Mouse (Mus musculus) limb, embryonic 10.5 days (tissue): ENCODE data around the gene Nmur1. TPM values are rescaled to one million over a fixed set of nuclear protein-coding genes. Genes with fewer than 3 reads are reported as not detected.

ENCODE experiments used
- DNase-seq: peaks from one replicate; pipeline ENCODE4 v3.0.0-alpha.2; 2017; ENCODE audit warnings: low spot score
- H3K27ac ChIP-seq: fragments of 300-500 bp; sonication (generic); 2 replicates; pipeline ENCODE4 v1.5.1; 2016; ENCODE audit warnings: mild to moderate bottlenecking
- H3K27me3 ChIP-seq: fragments of 300-500 bp; sonication (generic); 2 replicates; pipeline ENCODE4 v1.6.1; 2016; ENCODE audit warnings: low read depth, mild to moderate bottlenecking; ENCODE audit not compliant: poor library complexity, severe bottlenecking
- H3K36me3 ChIP-seq: fragments of 300-500 bp; sonication (generic); 2 replicates; pipeline ENCODE4 v1.6.1; 2016; ENCODE audit warnings: mild to moderate bottlenecking, moderate library complexity
- H3K4me1 ChIP-seq: fragments of 300-500 bp; sonication (generic); 2 replicates; pipeline ENCODE4 v1.6.1; 2016
- H3K4me3 ChIP-seq: fragments of 300-500 bp; sonication (generic); 2 replicates; pipeline ENCODE4 v1.5.1; 2016; ENCODE audit warnings: mild to moderate bottlenecking, moderate library complexity
- H3K9me3 ChIP-seq: fragments of 300-500 bp; sonication (generic); replicated peaks from 2 replicates; pipeline ENCODE4 v1.6.1; 2016; ENCODE audit warnings: mild to moderate bottlenecking
- WGBS: fragments of 180-500 bp; shearing (Covaris S2); methylation state at CpG from one replicate; pipeline ENCODE4 v1.1.7; 2016; 5-methylcytosine and 5-hydroxymethylcytosine counted together
- polyA plus RNA-seq: library from polyadenylated mRNA; unstranded; fragments of >200 nt; fragmentation: Nextera tagmentation; extraction: Ambion mirVana; gene quantifications from 2 replicates; pipeline ENCODE4 v1.2.1, GENCODE M21; 2016

Nmur1 gene
- polyA plus RNA-seq, 1 experiment from 2014 or later: 0.15 TPM

DNA sequence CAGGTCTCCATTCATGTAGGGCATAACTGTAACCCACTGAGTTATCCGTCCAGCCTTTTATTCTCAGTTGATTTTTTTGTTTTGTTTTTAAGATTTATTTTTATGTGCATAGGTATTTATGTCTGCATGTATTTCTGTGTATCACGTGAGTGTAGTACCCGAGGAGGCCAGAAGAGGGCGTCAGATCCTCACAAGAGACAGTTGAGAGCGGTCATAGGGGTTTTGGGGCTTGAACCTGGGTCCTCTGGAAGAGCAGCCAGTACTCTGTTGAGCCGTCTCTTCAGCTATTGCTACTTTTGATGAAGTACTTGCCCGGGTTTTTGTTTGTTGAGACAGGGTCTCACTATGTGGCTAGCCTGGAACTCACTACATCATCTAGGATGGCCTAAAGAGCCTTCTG, 30.1 kb downstream of the Nmur1 start:
- 75% methylated on average over 7 of the region's 7 CpGs for WGBS
- H3K4me1 ChIP-seq: peaks cover 20% of the 10 kb centered on the region

DNA sequence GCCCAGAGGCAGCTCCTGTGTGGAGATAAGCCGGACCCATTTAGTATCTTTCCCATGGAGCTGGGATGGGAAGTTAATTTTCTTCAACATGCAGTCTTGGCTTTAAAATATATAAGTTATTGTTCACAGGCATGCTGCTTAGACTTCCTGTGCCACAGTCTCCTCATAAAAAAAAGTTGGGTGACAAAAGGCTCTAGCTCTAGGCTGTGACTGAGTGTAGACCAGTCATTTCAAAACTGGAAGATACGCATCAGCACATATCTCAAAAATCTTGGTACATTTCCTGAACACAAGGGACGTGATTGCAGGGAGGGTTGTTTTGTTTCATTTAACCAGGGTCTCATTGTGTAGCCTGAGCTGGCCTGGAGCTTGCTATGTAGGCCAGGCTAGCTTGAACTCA, 31.8 kb downstream of the Nmur1 start:
- H3K36me3 ChIP-seq: no peaks in the 10 kb centered on the region
- WGBS: 89% methylated on average over 3 of the region's 3 CpGs

More for the DNA sequence above, 30.1 kb downstream of the Nmur1 start:
- no peak for DNase-seq
- H3K9me3 ChIP-seq: no peaks in the 10 kb centered on the region
- H3K27ac ChIP-seq: no peak overlapping the region
- no peaks in the 10 kb centered on the region for H3K36me3 ChIP-seq
- H3K27me3 ChIP-seq: no peaks in the 10 kb centered on the region
- no peak overlapping the region for H3K4me3 ChIP-seq

DNA sequence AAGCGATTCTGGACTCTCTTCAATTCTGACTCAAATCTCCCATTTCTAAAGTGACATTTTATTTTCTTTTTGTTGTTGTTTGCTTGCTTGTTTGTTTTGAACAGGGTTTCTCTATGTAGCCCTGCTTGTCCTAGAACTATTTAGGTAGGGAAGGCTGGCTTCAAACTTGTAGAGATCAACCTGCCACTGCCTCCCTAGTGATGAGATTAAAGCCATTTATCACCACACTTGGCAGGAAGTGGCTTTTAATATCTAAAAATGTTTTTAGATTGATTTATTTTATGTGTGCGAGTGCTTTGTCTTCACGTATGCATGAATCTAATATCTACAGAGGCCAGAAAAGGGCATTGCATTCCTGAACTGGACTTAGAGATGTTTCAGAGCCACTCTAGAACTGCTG, 32.8 kb downstream of the Nmur1 start:
- 88% methylated on average over 3 of the region's 3 CpGs for WGBS
- H3K9me3 ChIP-seq: no peaks in the 10 kb centered on the region
- H3K27me3 ChIP-seq: no peaks in the 10 kb centered on the region
- no peak overlapping the region for H3K4me3 ChIP-seq
- H3K36me3 ChIP-seq: no peaks in the 10 kb centered on the region
- no peak overlapping the region for H3K27ac ChIP-seq
- no peak for DNase-seq
- peaks cover 11% of the 10 kb centered on the region for H3K4me1 ChIP-seq

More for the DNA sequence above, 31.8 kb downstream of the Nmur1 start:
- DNase-seq: no peak
- no peaks in the 10 kb centered on the region for H3K9me3 ChIP-seq
- H3K4me3 ChIP-seq: no peak overlapping the region
- H3K4me1 ChIP-seq: peaks cover 20% of the 10 kb centered on the region
- no peaks in the 10 kb centered on the region for H3K27me3 ChIP-seq
- no peak overlapping the region for H3K27ac ChIP-seq

DNA sequence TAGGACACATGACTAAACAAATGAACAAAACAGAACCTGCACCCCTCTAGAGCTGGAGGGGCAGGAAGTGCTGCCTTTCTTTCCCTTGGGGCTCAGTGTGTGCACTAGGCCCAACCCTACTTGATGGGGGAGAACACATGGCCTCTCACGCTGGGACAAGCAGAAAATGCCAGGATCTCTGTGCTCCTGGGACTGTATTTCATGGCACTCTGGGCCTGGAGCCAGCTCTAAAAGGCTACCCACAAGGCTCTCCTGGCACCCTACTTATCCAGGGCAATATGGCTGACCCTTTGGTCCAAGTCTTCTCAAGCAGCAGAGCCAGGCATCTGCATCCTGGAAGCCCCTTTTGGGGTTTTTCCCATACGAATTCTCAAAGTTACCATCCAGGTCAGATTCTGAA, 34.6 kb downstream of the Nmur1 start:
- no peaks in the 10 kb centered on the region for H3K4me1 ChIP-seq
- H3K27me3 ChIP-seq: no peaks in the 10 kb centered on the region
- no peaks in the 10 kb centered on the region for H3K9me3 ChIP-seq
- no peak for DNase-seq
- no peak overlapping the region for H3K27ac ChIP-seq
- H3K36me3 ChIP-seq: no peaks in the 10 kb centered on the region
- no peak overlapping the region for H3K4me3 ChIP-seq
- WGBS: 79% methylated on average over 2 of the region's 2 CpGs

DNA sequence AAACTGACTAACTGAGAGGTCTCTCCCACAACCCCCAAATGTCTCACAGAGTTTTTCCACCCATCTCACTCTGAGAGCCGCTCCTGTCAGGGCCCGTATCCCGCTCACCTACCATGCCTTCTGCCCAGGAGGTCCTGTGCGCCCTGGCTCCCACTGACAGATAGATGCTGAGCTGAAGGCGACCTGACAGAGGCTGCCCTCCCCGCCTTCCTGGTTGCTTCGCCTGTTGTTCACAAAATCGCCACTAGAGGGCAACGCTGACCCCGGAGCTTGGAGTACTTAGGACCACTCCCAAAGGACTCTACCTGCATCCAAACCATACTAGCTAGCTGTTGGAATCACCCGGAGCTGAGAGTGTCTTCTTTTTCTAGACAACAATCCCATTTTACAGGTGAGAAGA, 36.8 kb downstream of the Nmur1 start:
- Histone ChIP-seq H3K27me3 (no peaks in the 10 kb centered on the region), H3K4me3 (no peak overlapping the region), H3K27ac (no peak overlapping the region), H3K4me1 (no peaks in the 10 kb centered on the region), H3K9me3 (no peaks in the 10 kb centered on the region), H3K36me3 (no peaks in the 10 kb centered on the region)
- peak; percentile 89 for DNase-seq
- WGBS: 4% methylated on average over 11 of the region's 11 CpGs

DNA sequence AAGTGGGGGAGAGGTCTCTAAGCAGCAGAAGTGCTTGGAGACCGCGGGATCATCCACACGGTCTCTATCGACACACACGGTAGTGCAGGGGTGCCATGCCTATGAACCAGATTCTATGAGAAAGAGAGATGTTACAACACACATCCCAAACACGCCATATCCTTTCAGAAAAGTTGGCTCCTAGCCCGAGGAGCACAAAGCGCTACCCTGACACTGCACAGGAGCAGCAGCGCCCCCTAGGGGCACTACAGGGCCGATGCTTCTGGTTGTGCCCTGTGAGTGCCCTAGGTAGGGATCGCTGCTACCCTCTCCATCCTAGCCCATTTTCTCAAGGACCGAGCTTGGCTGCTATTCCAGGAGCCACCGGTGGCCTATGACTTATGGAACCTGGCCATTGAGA, 45.0 kb downstream of the Nmur1 start:
- 29% methylated on average over 13 of the region's 13 CpGs for WGBS

DNA sequence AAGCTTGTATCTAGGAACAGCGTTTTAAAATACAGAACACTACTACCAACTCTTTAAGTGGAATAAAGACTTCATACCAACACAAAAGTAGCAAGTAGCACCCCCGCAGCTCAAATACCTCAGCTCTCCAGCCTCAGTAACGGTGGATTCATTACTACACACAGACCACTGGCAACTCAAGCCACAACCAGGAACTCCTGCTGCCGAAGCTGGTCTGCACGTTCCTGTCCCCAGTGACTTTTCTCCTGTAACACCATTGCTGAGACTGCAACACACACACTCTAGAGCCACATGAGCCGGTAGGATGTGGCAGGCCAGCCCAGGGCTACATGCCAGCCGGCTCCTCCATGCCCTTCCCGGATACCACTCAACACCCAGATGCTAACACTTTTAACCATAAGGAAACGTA, 46.9 kb downstream of the Nmur1 start:
- no peaks in the 10 kb centered on the region for H3K27me3 ChIP-seq
- peaks cover 25% of the 10 kb centered on the region for H3K4me1 ChIP-seq
- 69% methylated on average over 9 of the region's 9 CpGs for WGBS
- no peak for DNase-seq
- no peaks in the 10 kb centered on the region for H3K9me3 ChIP-seq
- no peaks in the 10 kb centered on the region for H3K36me3 ChIP-seq
- no peak overlapping the region for H3K27ac ChIP-seq
- H3K4me3 ChIP-seq: no peak overlapping the region

More for the DNA sequence above, 45.0 kb downstream of the Nmur1 start:
- H3K9me3 ChIP-seq: no peaks in the 10 kb centered on the region
- H3K36me3 ChIP-seq: no peaks in the 10 kb centered on the region
- peaks cover 25% of the 10 kb centered on the region for H3K4me1 ChIP-seq
- H3K27me3 ChIP-seq: no peaks in the 10 kb centered on the region
- peak; percentile 58 for DNase-seq
- H3K27ac ChIP-seq: no peak overlapping the region
- no peak overlapping the region for H3K4me3 ChIP-seq

DNA sequence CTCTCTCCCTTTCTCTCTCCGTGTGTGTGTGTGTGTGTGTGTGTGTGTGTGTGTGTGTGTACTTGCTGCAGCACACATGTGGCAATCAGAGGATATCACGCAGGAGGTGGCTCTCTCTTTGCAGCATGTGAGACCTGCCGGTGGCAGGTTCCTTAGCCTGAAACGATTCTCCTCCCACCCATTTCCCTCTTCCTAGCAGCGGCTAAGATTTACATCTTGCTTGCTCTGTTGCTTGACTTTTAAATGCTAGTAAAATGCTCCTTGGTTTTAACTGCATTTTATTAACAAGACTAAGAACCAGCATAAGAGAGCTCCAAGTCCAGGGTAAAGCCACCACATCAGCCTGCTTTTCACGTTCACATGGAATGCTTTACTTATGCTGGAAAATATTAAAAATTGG, 47.4 kb downstream of the Nmur1 start:
- Histone ChIP-seq H3K4me1 (peaks cover 25% of the 10 kb centered on the region), H3K9me3 (no peaks in the 10 kb centered on the region), H3K4me3 (no peak overlapping the region), H3K36me3 (no peaks in the 10 kb centered on the region), H3K27ac (no peak overlapping the region), H3K27me3 (no peaks in the 10 kb centered on the region)
- no peak for DNase-seq
- 50% methylated on average over 6 of the region's 6 CpGs for WGBS

DNA sequence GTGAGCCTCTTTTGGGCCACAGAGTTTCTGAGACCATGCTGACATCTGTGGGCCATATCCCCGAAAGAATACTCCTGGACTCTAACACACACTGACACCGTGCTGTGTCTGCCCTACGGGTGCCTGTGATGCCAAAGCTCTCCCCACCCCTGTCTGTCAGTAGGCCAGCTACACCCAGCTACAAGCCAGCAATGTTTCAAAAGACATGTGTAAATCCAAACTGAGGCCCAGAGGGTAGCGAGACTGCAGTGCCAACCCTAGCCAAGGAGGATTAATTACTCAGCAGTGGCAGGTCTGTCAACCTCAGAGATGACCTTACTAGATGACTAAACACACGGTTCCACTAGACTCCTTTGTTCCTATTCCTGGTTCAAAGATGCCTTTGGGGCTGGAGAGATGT, 49.7 kb downstream of the Nmur1 start:
- Histone ChIP-seq H3K36me3 (no peaks in the 10 kb centered on the region), H3K4me1 (peaks cover 25% of the 10 kb centered on the region), H3K27me3 (no peaks in the 10 kb centered on the region), H3K4me3 (no peak overlapping the region), H3K9me3 (no peaks in the 10 kb centered on the region), H3K27ac (no peak overlapping the region)
- no peak for DNase-seq
- WGBS: 85% methylated on average over 5 of the region's 5 CpGs

DNA sequence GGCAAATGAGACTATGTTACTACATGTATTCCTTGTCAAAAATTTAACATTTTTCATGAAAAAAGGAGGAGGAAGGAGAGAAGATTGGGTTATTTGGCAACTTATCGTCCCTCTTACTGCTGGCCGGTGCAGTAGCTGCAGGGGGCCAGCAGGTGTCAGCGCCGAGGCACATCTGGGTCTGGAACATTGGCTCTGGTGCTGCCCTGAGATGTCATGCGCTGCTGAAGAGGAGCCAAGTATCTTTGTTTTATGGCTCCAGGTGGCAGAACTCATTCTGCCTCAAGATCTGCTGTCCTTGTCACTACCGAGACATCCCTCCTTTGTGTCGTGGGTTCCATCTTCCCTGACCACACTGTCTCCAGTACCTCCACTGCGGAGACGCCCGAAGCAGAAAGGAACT, 54.0 kb downstream of the Nmur1 start:
- no peaks in the 10 kb centered on the region for H3K27me3 ChIP-seq
- H3K36me3 ChIP-seq: no peaks in the 10 kb centered on the region
- H3K4me1 ChIP-seq: no peaks in the 10 kb centered on the region
- no peak overlapping the region for H3K27ac ChIP-seq
- H3K9me3 ChIP-seq: no peaks in the 10 kb centered on the region
- DNase-seq: no peak
- no peak overlapping the region for H3K4me3 ChIP-seq
- 49% methylated on average over 10 of the region's 10 CpGs for WGBS

DNA sequence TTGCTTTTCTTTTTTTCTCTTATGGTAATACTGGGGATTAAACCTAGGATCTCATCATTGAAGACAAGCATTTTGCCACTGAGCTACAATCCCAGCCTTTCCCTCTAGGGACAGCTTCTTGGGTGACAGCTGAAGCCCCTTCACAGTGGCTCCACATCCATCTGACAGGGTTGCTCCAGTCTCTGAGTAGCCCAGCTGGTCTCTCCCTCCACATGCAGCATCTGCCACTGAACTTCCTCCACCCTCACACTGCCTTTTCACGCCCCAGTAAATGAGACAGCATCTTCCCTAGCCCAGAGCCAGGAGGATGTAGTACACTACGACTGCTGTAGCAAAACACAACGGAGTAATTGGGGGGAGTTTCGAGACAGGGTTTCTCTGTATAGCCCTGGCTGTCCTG, 57.9 kb downstream of the Nmur1 start:
- 76% methylated on average over 4 of the region's 4 CpGs for WGBS
- no peaks in the 10 kb centered on the region for H3K4me1 ChIP-seq
- no peak overlapping the region for H3K4me3 ChIP-seq
- H3K9me3 ChIP-seq: no peaks in the 10 kb centered on the region
- DNase-seq: no peak
- no peaks in the 10 kb centered on the region for H3K27me3 ChIP-seq
- H3K36me3 ChIP-seq: no peaks in the 10 kb centered on the region
- H3K27ac ChIP-seq: no peak overlapping the region

DNA sequence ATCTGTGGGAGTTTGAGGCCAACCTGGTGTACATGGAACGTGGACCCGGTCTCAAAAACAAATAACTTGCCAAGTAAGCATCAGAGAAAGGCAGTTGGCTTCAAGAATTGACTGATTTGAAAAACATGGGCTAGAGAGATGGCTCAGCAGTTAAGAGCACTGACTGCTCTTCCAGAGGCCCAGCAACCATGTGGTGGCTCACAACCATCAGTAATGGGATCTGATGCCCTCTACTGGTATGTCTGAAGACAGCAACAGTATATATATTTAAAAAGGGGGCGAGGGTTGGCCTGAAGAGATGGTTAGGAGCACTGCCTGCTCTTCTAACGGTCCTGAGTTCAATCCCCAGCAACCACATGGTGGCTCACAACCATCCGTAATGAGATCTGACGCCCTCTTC, 62.4 kb downstream of the Nmur1 start:
- no peaks in the 10 kb centered on the region for H3K36me3 ChIP-seq
- 13% methylated on average over 6 of the region's 6 CpGs for WGBS
- no peaks in the 10 kb centered on the region for H3K27me3 ChIP-seq
- DNase-seq: no peak
- H3K4me3 ChIP-seq: no peak overlapping the region
- no peak overlapping the region for H3K27ac ChIP-seq
- peaks cover 16% of the 10 kb centered on the region for H3K4me1 ChIP-seq
- H3K9me3 ChIP-seq: no peaks in the 10 kb centered on the region

DNA sequence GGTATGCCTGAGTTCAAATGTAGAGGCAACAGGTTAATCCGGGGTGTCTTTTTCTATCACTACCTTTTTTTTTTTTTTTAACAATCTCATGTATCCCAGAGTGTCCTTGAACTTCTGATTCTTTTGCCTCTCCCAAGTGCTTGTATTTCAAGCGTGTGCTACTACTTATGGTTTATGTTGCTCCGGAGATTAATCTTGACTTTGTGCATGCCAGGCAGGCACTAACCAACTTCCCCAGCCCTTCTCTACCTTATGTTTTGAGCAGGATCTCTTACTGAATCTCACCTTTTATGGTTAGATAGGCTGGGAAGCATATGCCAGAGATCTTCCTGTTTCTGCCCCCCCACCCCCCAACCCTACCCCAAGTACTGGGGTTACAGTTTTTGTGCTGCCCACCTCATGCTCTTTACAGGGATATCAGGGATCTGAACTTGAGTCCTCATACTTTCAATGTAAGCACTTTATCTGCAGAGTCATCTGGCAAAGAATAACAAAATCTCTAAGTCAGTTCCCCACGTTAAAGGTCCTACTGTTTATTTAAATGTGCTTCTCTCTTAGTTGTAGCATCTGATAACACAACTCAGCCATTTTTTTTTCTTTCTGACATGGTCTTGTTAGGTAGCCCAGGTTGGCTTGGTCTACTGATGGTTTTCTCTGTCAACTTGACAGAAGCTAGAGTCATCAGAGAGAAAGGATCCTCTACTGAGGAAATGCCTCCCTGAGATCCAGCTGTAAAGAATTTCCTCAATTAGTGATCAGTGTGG, 64.0 kb downstream of the Nmur1 start:
- no peak overlapping the region for H3K4me3 ChIP-seq
- DNase-seq: no peak
- peaks cover 11% of the 10 kb centered on the region for H3K36me3 ChIP-seq
- no peak overlapping the region for H3K27ac ChIP-seq
- H3K9me3 ChIP-seq: no peaks in the 10 kb centered on the region
- H3K27me3 ChIP-seq: no peaks in the 10 kb centered on the region
- H3K4me1 ChIP-seq: peaks cover 24% of the 10 kb centered on the region
- WGBS: 90% methylated on average over 4 of the region's 4 CpGs

DNA sequence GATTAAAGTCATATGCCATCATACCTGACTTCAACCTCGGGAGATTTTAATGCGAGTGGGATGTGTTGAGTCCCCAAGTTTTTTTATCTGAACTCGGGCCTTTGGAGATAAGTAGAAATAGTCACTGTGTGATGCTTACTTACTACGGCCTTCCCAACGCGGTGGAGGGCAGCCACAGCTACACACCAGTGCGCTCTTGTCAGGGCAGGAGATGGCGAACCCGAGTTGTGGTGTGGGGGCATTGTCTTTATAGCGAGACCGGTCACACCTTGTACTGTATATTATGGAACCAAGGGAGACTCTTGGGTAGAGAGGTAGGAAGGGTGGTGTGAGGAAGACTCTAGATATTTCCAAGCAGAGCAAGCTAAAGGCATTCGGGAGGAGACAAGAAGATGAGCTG, 65.6 kb downstream of the Nmur1 start:
- no peaks in the 10 kb centered on the region for H3K27me3 ChIP-seq
- H3K4me1 ChIP-seq: peaks cover 26% of the 10 kb centered on the region
- H3K9me3 ChIP-seq: no peaks in the 10 kb centered on the region
- H3K4me3 ChIP-seq: peak overlapping the region; percentile 80
- DNase-seq: no peak
- H3K27ac ChIP-seq: peak overlapping the region; percentile 97
- H3K36me3 ChIP-seq: peaks cover 27% of the 10 kb centered on the region
- WGBS: 25% methylated on average over 12 of the region's 12 CpGs
